Comparison of ENCODE assay signal across 14 mouse cellular contexts in the genomic region with DNA sequence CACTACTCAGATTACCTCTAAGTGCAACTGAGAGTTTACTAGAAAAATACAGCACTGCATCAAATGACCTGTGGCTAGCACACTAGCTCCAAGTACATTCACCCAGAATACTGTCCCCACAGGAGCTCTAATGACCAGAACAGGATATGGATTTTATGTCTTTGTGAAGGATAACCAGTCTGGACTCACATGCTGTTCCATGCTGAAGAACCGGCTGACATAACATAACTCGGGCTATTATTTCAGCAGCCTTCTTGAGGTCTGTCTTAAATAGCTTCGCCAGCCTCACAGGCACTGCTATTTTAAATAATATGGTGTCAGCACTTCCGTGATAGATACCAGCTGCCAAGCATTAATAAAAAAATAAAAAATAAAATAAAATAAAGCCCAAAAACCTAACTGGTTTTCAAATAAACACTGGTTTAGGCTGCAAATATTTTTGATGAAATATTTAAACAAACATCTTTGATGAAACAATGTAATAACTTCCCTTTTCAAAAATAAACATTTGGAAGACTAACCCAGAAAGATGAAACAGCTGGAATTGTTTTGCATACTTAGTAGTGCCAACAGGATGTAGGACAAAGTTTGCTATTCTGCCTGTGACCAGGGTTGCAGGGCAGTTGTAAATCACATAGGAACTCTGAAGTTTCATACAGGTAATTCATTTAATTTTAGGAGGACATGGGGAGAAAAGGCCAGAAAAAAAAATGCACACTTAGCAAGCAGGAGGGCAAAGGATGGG.
DNase-seq lines count a peak whose midpoint lies in the region; ATAC-seq and TF ChIP-seq lines count a peak whose summit lies in the region.
"Had no signal": no experiment of that assay in that cellular context is flagged by ENCODE, and none has a peak within 500 bp of the region (broad histone marks: within the 10 kb centered on the region; RNA-seq: fewer than 3 reads in every experiment).

No protein-coding gene starts in this region.

- H3K4me3 ChIP-seq in kidney, embryonic 15.5 days (replicated peaks) = no peak overlapping the region
- H3K4me3 ChIP-seq in embryonic facial prominence, embryonic 13.5 days = no peak overlapping the region
- no peak overlapping the region for H3K4me3 ChIP-seq in lung, postnatal 0 days (ENCODE audit: low read depth, low read length)
- H3K4me3 ChIP-seq: embryonic facial prominence, embryonic 12.5 days; forebrain, embryonic 13.5 days; left cerebral cortex, adult 2 months had no signal

- no peak for TF ChIP-seq EP300 in lung, postnatal 0 days (IDR thresholded peaks at IDR 0.05)

- H3K9ac ChIP-seq in kidney, embryonic 15.5 days = no peak overlapping the region
- H3K9ac ChIP-seq in embryonic facial prominence, embryonic 13.5 days = no peak overlapping the region
- no peak overlapping the region for H3K9ac ChIP-seq in lung, postnatal 0 days (replicated peaks; ENCODE audit: low read depth)
- H3K9ac ChIP-seq: embryonic facial prominence, embryonic 12.5 days; forebrain, embryonic 13.5 days; liver, postnatal 0 days had no signal

- H3K4me2 ChIP-seq in kidney, embryonic 15.5 days = no peak overlapping the region
- H3K4me2 ChIP-seq in embryonic facial prominence, embryonic 13.5 days = no peak overlapping the region
- H3K4me2 ChIP-seq in lung, postnatal 0 days (replicated peaks; ENCODE audit: low read depth, low read length) = no peak overlapping the region
- H3K4me2 ChIP-seq: embryonic facial prominence, embryonic 12.5 days; forebrain, embryonic 13.5 days had no signal

- no peaks in the 10 kb centered on the region for H3K4me1 ChIP-seq in kidney, embryonic 15.5 days
- H3K4me1 ChIP-seq in embryonic facial prominence, embryonic 13.5 days = peaks cover 9% of the 10 kb centered on the region
- no peaks in the 10 kb centered on the region; the same call in 1 of the 2 replicates for H3K4me1 ChIP-seq in lung, postnatal 0 days (ENCODE audit: insufficient read depth, low read depth, low read length)
- H3K4me1 ChIP-seq: forebrain, embryonic 13.5 days had no signal

- H3K27ac ChIP-seq in kidney, embryonic 15.5 days = 0 out of 2 replicates have a peak overlapping the region, but pooled peaks have one; percentile 22
- H3K27ac ChIP-seq in embryonic facial prominence, embryonic 13.5 days = peak overlapping the region; percentile 3; the same call in 1 of the 2 replicates
- no peak overlapping the region for H3K27ac ChIP-seq in lung, postnatal 0 days (ENCODE audit: low read length)
- H3K27ac ChIP-seq: embryonic facial prominence, embryonic 12.5 days; forebrain, embryonic 13.5 days; left cerebral cortex, adult 2 months had no signal

- H3K9me3 ChIP-seq in kidney, embryonic 15.5 days (replicated peaks) = no peaks in the 10 kb centered on the region
- H3K9me3 ChIP-seq in embryonic facial prominence, embryonic 13.5 days = no peaks in the 10 kb centered on the region
- H3K9me3 ChIP-seq in lung, postnatal 0 days (ENCODE audit: low read length) = no peaks in the 10 kb centered on the region
- H3K9me3 ChIP-seq: embryonic facial prominence, embryonic 12.5 days; forebrain, embryonic 13.5 days had no signal

- ATAC-seq in kidney, embryonic 15.5 days (replicated peaks; ENCODE audit: low FRiP score) = peak; percentile 40; the same call in 1 of the 2 replicates
- ATAC-seq in embryonic facial prominence, embryonic 13.5 days (ENCODE audit: insufficient number of reproducible peaks, insufficient read depth, low FRiP score, low TSS enrichment, low read depth) = no peak
- peak; percentile 46 for ATAC-seq in lung, postnatal 0 days
- no peak for ATAC-seq in cerebellum, adult (ENCODE audit: insufficient number of reproducible peaks, low FRiP score, low TSS enrichment)
- ATAC-seq: liver, postnatal 0 days had no signal

- H3K36me3 ChIP-seq in kidney, embryonic 15.5 days = no peaks in the 10 kb centered on the region
- H3K36me3 ChIP-seq in embryonic facial prominence, embryonic 13.5 days = no peaks in the 10 kb centered on the region
- H3K36me3 ChIP-seq in lung, postnatal 0 days (ENCODE audit: insufficient read depth, low read length) = no peaks in the 10 kb centered on the region
- H3K36me3 ChIP-seq: embryonic facial prominence, embryonic 12.5 days had no signal

- WGBS in kidney, embryonic 15.5 days = 27% methylated on average over 4 of the region's 4 CpGs
- WGBS in embryonic facial prominence, embryonic 13.5 days = 36% methylated on average over 4 of the region's 4 CpGs
- WGBS in lung, postnatal 0 days = 45% methylated on average over 4 of the region's 4 CpGs

- no peak for TF ChIP-seq CTCF in lung, postnatal 0 days (IDR thresholded peaks at IDR 0.05)

- no peak for DNase-seq in kidney, adult 11 months
- peak; percentile 4 for DNase-seq in embryo, embryonic 10 days (ENCODE audit: low spot score)
- peak; percentile 22 for DNase-seq in lung, postnatal 0 days (ENCODE audit: low spot score)
- no peak for DNase-seq in right cerebral cortex, postnatal 10 days (ENCODE audit: low spot score in 2 of 2)
- DNase-seq: cerebellum, adult 11-12 months; liver, postnatal 0 days; right cerebral cortex, postnatal 4 days had no signal

- H3K27me3 ChIP-seq in kidney, embryonic 15.5 days = no peaks in the 10 kb centered on the region
- H3K27me3 ChIP-seq in embryonic facial prominence, embryonic 13.5 days = no peaks in the 10 kb centered on the region
- H3K27me3 ChIP-seq in lung, postnatal 0 days (replicated peaks; ENCODE audit: insufficient read depth, low read length) = no peaks in the 10 kb centered on the region
- H3K27me3 ChIP-seq: CH12.LX; embryonic facial prominence, embryonic 12.5 days; forebrain, embryonic 13.5 days had no signal

Comparison
In these comparisons a context has a peak if more than half of its experiments do, and no peak if none do; other contexts are left out.
1. ATAC-seq: peak in kidney, embryonic 15.5 days (single experiment) and lung, postnatal 0 days (single experiment); none in embryonic facial prominence, embryonic 13.5 days (single experiment) and cerebellum, adult (single experiment).
2. DNase-seq: peak in embryo, embryonic 10 days (single experiment) and lung, postnatal 0 days (single experiment); none in kidney, adult 11 months (single experiment) and right cerebral cortex, postnatal 10 days (0 of 2).